Mouse (Mus musculus): ENCODE measurements at regions not wholly inside any gene's neighbourhood (a gene's known extent, or its start where the extent isn't known, plus 50 kb on each side); places are given as distances from the start of the nearest gene placed in this dataset.

GRCm38 (mm10) chr2:166357824-166358223 lies 202.4 kb upstream of the Sulf2 start:
- DNase-seq (ENCODE audit: low spot score in 2 of 2), result no peak

- DNase-seq (ENCODE audit: low spot score in 2 of 2), result no peak
These were observed 200.5 kb upstream of the Sulf2 start for GRCm38 (mm10) chr2:166355944-166356343.

- no peak for DNase-seq (ENCODE audit: low spot score in 2 of 2)
These were observed 200.0 kb upstream of the Sulf2 start for GRCm38 (mm10) chr2:166355446-166355845.

GRCm38 (mm10) chr2:166354391-166354790 lies 198.9 kb upstream of the Sulf2 start:
- no peak for DNase-seq (ENCODE audit: low spot score in 2 of 2)

- DNase-seq (ENCODE audit: low spot score in 2 of 2), result peak in 1 of 2 experiments; percentile 42
These were observed 198.1 kb upstream of the Sulf2 start for GRCm38 (mm10) chr2:166353447-166354111.

GRCm38 (mm10) chr2:166351984-166352383 lies 196.5 kb upstream of the Sulf2 start:
- DNase-seq (ENCODE audit: low spot score in 2 of 2), result no peak

GRCm38 (mm10) chr2:166351581-166351980 lies 196.1 kb upstream of the Sulf2 start:
- no peak for DNase-seq (ENCODE audit: low spot score in 2 of 2)

- no peak for DNase-seq (ENCODE audit: low spot score in 2 of 2)
These were observed 193.2 kb upstream of the Sulf2 start for GRCm38 (mm10) chr2:166348654-166349053.

- DNase-seq (ENCODE audit: low spot score in 2 of 2), result peak; percentile 66 to 75
These were observed 191.1 kb upstream of the Sulf2 start for GRCm38 (mm10) chr2:166346421-166347182.

- no peak for DNase-seq (ENCODE audit: low spot score in 2 of 2)
These were observed 188.3 kb upstream of the Sulf2 start for GRCm38 (mm10) chr2:166343551-166344340.

GRCm38 (mm10) chr2:166342407-166342806 lies 186.9 kb upstream of the Sulf2 start:
- peak; percentile 84 for DNase-seq (ENCODE audit: low spot score in 2 of 2)

- no peak for DNase-seq (ENCODE audit: low spot score in 2 of 2)
These were observed 184.7 kb upstream of the Sulf2 start for GRCm38 (mm10) chr2:166340196-166340595.

- no peak for DNase-seq (ENCODE audit: low spot score in 2 of 2)
These were observed 184.0 kb upstream of the Sulf2 start for GRCm38 (mm10) chr2:166339427-166339826.

- DNase-seq (ENCODE audit: low spot score in 2 of 2), result no peak
These were observed 183.1 kb upstream of the Sulf2 start for GRCm38 (mm10) chr2:166338396-166339085.

GRCm38 (mm10) chr2:166337666-166338065 lies 182.2 kb upstream of the Sulf2 start:
- no peak for DNase-seq (ENCODE audit: low spot score in 2 of 2)

- no peak for DNase-seq (ENCODE audit: low spot score in 2 of 2)
These were observed 180.2 kb upstream of the Sulf2 start for GRCm38 (mm10) chr2:166335702-166336101.

- DNase-seq (ENCODE audit: low spot score in 2 of 2), result no peak
These were observed 179.1 kb upstream of the Sulf2 start for GRCm38 (mm10) chr2:166334559-166334958.

- DNase-seq (ENCODE audit: low spot score in 2 of 2), result no peak
These were observed 178.4 kb upstream of the Sulf2 start for GRCm38 (mm10) chr2:166333818-166334217.

GRCm38 (mm10) chr2:166332748-166333417 lies 177.4 kb upstream of the Sulf2 start:
- no peak for DNase-seq (ENCODE audit: low spot score in 2 of 2)

- DNase-seq (ENCODE audit: low spot score in 2 of 2), result no peak
These were observed 175.7 kb upstream of the Sulf2 start for GRCm38 (mm10) chr2:166331192-166331591.

GRCm38 (mm10) chr2:166330364-166330763 lies 174.9 kb upstream of the Sulf2 start:
- no peak for DNase-seq (ENCODE audit: low spot score in 2 of 2)

Data from right cerebral cortex, postnatal 10 days (tissue).